Mouse (Mus musculus) heart, adult 8-10 months (tissue): Measurements from ENCODE around the gene 1500015O10Rik. TPM values are rescaled to one million over a fixed set of nuclear protein-coding genes. Genes with fewer than 3 reads are reported as not detected.

ENCODE experiments used
- DNase-seq: peaks from one replicate; pipeline ENCODE4 v3.0.0; 2022; ENCODE audit warnings: low spot score
- total RNA-seq, 4 experiments: library from RNA; stranded (reverse); gene quantifications; 2 replicates each; pipeline ENCODE4 v1.2.4; 2022

Gene 1500015O10Rik
- total RNA-seq: 1 to 10 TPM in 3 of 4 experiments, under 1 TPM in 1; 0.82 to 4.2 (median 2.5) TPM

GRCm38 (mm10) chr1:43730491-43730924 lies at the start of gene 1500015O10Rik:
Gene 1500015O10Rik, plus strand, starts transcription at chr1:43730602.
- peak; percentile 11 for DNase-seq

DNA sequence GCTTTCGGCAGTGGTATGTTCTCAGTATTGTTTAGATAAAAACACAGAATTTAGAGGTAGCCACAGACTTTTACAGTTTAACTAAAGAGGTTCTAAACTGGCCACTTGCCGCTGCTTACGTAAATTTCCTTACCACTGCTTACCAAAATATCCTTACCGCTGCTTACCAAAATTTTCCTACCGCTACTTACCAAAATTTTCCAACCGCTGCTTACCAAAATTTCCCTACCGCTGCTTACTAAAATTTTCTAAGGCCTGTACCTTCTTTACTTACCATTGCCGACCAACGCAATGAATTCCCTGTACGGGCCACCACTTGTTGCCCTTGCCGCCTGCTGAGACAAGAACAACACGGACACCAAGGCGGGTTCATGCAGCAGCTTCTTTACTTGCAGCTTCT lies 40.4 kb upstream of the 1500015O10Rik start:
- DNase-seq: no peak

DNA sequence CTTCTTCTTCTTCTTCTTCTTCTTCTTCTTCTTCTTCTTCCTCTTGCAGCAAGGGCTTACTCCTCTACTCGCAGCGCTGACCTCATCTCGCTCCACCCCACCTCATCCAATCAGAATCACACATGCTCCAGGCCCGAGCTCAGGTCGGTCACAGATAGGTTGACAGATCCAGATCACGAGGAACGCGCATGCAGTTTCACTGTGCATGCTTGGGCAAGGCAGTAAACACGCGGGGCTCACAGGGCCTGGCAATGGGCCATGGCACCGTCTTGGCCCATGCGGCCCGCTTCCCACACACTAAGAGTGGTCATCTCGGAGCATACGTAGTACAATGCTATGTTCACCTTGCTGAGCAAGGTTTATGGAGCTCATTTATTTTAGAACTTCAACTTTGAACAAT lies 39.9 kb upstream of the 1500015O10Rik start:
- DNase-seq: no peak

GRCm38 (mm10) chr1:43694076-43694475 lies 36.3 kb upstream of the 1500015O10Rik start:
- no peak for DNase-seq

GRCm38 (mm10) chr1:43694851-43695545 lies 35.4 kb upstream of the 1500015O10Rik start:
- DNase-seq: peak; percentile 92

- peak; percentile 53 for DNase-seq
These were observed 31.8 kb upstream of the 1500015O10Rik start for GRCm38 (mm10) chr1:43698577-43699000.

DNA sequence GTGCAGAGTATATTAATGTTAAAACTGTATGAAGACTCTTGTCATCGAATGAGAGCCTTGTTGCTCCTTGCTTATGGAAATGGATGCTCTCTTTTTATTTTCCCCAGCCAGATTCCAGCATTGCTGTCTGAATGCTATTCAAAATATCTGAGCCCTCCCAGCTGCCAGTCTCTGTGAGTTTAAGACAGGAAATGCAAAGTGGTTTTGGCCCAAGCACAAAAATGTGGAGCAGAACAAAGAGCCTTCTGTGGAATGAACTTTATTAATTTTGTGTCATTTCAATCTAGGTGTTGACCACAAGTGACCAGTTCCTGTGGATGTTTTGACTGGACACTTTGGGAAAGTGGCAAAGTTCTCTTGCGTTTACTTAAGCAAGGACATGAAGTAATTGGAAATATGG lies 15.6 kb upstream of the 1500015O10Rik start:
- DNase-seq: peak; percentile 10

DNA sequence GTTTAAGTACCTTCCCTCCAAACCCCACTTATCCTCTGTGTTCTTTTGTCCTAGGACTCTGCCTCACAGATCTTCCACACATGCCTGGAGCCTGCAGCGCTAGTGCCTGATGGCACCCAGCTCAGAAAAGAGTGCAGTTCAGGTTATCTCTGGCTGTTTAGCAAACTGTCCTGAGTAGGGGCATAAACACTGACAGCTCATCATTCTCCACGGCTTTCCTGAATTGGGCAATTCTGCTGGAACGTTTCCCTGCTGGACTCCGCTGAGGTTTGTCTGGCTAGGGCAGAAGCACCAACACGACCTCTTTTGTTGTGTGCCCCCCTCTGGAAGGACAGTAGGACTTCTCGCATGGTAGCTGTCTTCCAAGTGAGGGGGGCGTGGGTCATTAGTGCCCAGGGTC lies 12.4 kb upstream of the 1500015O10Rik start:
- DNase-seq: no peak

GRCm38 (mm10) chr1:43718793-43719192 lies 11.6 kb upstream of the 1500015O10Rik start:
- no peak for DNase-seq

- no peak for DNase-seq
These were observed 7.9 kb upstream of the 1500015O10Rik start for GRCm38 (mm10) chr1:43722459-43722858.

DNA sequence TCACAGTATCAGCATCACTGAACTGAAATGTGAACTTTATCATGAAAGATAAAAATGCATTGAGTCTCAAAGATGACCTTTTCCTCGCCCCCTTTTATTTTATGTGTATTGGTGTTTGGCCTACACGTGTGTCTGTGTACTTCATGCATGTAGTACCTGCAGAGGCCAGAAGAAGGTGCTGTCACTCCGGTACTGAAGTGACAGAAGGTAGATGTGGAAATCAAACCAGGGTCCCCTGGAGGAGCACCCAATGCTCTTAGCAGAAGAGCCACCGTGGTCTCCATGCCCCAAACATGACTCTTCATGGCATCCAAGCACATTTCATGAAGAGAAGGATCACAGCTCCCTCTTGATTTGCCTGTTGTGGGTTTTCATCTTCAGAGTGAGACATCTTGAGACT lies 1.7 kb downstream of the 1500015O10Rik start:
- no peak for DNase-seq

GRCm38 (mm10) chr1:43732657-43733056 lies 2.3 kb downstream of the 1500015O10Rik start:
- no peak for DNase-seq

GRCm38 (mm10) chr1:43737812-43738518 lies 7.6 kb downstream of the 1500015O10Rik start:
- peak; percentile 43 for DNase-seq

DNA sequence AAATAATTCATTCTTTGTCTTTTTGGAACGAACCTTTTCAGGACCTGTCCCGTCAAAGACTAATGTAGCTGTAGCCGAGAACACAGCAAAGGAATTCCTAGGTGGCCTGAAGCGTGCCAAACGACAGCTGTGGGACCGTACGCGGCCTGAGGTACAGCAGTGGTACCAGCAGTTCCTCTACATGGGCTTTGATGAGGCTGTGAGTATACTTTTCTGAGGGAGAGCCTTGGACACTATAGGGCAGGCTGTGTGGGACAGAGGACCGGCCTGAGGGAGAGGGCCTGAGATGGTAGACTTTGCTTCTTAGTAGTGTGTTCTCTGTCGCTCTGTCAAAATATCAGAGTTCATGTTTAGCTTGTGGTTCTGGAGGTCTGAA lies 8.1 kb downstream of the 1500015O10Rik start:
- DNase-seq: no peak

DNA sequence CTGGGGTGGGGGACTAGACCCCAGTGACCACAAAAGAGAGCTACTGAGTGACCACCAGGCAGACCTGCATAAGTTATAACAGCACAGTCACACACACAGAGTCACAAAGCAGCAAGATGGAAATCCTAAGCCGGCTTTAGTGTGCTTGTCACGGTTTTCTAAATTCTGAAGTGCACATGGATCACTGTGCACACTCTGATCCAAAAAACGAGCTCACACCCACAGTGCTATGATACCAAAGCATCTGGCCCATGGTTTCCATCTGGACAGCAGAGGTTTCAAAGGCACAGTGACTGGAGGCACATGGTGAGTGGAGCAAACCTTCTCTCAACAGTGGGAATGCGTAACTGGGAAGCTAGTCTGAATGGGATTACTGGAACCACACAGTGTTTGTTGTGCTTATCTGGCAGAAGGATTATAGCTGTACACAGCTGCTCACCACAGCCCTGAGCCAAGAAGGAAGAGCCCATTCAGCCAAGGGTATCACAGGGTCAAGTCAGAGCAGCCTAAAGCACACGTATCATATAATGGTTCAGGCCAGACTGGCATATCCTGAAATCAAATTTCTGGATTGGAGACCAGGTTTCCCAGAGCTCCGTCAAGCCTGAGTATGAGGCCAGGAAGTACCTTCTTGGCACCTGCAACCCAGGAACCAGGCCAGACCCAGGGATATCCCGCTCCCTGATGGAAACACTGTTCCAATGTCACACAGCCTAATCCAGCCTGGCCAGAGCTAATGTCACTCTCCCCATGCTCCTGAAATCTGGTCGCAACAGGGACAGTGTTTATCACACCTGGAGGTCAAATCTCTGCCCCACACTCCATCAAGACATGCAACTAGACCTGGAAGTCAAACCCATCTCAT lies 24.3 kb downstream of the 1500015O10Rik start:
- peak; percentile 10 for DNase-seq

- no peak for DNase-seq
These were observed 29.7 kb downstream of the 1500015O10Rik start for GRCm38 (mm10) chr1:43760085-43760484.

DNA sequence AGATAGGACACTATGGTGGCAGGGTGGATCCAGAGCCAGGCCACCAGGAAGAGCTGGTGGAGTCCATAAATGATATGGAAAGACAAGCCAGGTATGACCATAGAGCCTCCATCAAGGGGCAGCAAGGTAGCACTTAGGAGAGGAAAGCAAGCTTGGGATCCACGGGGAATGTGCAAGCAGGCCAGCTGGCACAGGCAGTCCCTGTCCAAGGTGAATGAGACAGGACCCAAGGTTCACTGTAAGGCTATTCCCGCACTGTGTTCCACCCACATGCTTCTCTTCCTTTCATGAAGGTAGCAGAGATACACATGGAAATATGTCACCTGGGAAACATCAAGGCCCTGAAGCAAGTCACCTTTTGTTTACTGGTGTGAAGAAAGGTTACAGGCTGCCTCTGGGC lies 34.1 kb downstream of the 1500015O10Rik start:
- DNase-seq: no peak

GRCm38 (mm10) chr1:43766328-43766727 lies 35.9 kb downstream of the 1500015O10Rik start:
- no peak for DNase-seq

DNA sequence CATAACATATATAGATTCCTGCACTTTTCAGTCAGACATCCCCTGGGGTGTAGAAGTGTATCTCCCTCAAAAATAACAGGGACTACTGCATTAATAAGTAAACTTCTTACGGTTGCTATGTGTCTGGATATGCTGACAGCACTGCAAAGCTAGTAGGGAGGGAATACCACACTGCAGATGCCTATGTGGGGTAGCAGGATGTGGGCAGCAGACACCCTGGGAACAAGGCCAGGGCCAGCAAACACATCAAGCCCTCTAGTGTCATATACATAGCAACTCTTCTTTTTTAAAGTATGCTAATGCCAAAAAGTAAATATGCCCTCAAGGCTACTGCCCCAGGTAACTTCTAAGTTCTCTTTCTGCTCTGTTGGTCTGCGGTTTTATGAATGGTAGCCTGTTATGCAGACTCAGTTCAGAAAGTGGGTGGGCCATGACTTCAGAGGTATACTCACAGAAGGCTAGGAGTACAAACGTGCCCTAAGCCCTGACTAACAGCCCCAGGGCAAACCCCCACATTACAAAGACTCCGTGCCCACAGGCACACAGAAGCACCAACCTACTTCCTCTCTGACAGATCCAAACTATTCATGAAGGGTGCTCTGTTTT lies 38.1 kb downstream of the 1500015O10Rik start:
- no peak for DNase-seq

DNA sequence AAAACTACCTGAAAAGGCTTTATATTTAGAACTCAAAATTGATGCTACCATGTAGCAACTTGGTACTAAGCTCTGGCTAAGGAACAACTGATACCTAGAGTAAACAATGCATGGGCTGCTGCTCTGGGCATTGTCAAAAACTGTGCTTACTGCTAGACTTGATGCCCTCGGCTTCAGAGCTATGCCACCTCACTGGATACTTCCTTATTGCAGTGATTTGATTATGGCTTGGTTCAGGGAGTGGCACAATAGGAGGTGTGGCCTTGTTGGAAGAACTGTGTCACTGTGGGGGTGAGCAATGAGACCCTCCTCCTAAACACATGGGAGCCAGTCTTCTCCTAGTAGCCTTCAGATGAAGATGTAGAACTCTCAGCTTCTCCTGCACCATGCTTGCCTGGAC lies 38.9 kb downstream of the 1500015O10Rik start:
- DNase-seq: no peak

DNA sequence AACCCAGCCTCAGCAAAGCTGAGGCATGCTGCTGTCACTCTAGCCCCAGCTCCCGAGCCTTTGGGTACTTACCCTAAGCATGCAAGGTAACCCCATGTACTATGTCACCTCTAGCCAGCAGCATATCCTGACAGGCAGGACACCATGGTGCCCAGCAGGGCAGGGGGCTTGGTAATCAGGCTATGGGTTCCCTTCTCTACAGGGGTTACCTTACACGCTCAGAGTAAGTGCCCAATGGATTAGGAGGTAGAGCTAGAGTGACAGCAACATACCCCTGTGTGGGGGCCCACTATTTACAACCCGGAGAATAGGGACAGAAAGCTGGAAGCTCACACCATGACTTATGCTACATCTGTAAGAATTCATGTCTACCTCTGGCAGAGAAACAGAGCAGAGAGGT lies 39.6 kb downstream of the 1500015O10Rik start:
- no peak for DNase-seq

GRCm38 (mm10) chr1:43772694-43773093 lies 42.3 kb downstream of the 1500015O10Rik start:
- no peak for DNase-seq
